Mouse (Mus musculus) embryonic facial prominence, embryonic 14.5 days (tissue): Measurements from ENCODE around the gene Nol7. TPM values are rescaled to one million over a fixed set of nuclear protein-coding genes. Genes with fewer than 3 reads are reported as not detected.
A peak's percentile ranks its signal among the peaks of the same experiment; 100 is the strongest.

Experiments used
- ATAC-seq: fragments of 200-750 bp; cut with Nextera tagmentation; 2 replicates; pipeline ENCODE4 v1.8.0; 2017; ENCODE audit warnings: low read depth, moderate number of reproducible peaks, moderate TSS enrichment
- DNase-seq: peaks from one replicate; pipeline ENCODE4 v3.0.0-alpha.2; 2015; ENCODE audit warnings: low spot score
- H3K27ac ChIP-seq: fragments of 300-500 bp; sonication (generic); replicated peaks from 2 replicates; pipeline ENCODE4 v1.5.1; 2014; ENCODE audit warnings: low read depth, mild to moderate bottlenecking, low read length, moderate library complexity
- H3K27me3 ChIP-seq: fragments of 300-500 bp; sonication (generic); replicated peaks from 2 replicates; pipeline ENCODE4 v1.6.1; 2014; ENCODE audit warnings: low read length; ENCODE audit not compliant: control insufficient read depth, insufficient read depth
- H3K36me3 ChIP-seq: fragments of 300-500 bp; sonication (generic); 2 replicates; pipeline ENCODE4 v1.6.1; 2014; ENCODE audit warnings: low read length, mixed read lengths; ENCODE audit not compliant: control insufficient read depth, insufficient read depth
- H3K4me1 ChIP-seq: fragments of 300-500 bp; sonication (generic); 2 replicates; pipeline ENCODE4 v1.6.1; 2014; ENCODE audit warnings: antibody characterized with exemption, low read length; ENCODE audit not compliant: control insufficient read depth, insufficient read depth
- H3K4me2 ChIP-seq: fragments of 300-500 bp; sonication (generic); 2 replicates; pipeline ENCODE4 v1.6.1; 2014; ENCODE audit warnings: low read depth, mild to moderate bottlenecking, low read length, moderate library complexity, mixed read lengths
- H3K4me3 ChIP-seq: fragments of 300-500 bp; sonication (generic); 2 replicates; pipeline ENCODE4 v1.5.1; 2014; ENCODE audit warnings: low read depth, mild to moderate bottlenecking, low read length
- H3K9ac ChIP-seq: fragments of 300-500 bp; sonication (generic); 2 replicates; pipeline ENCODE4 v1.6.1; 2014; ENCODE audit warnings: low read depth, mild to moderate bottlenecking, low read length, moderate library complexity, mixed read lengths
- H3K9me3 ChIP-seq: fragments of 300-500 bp; sonication (generic); 2 replicates; pipeline ENCODE4 v1.6.1; 2016; ENCODE audit warnings: low read length; ENCODE audit not compliant: control insufficient read depth
- WGBS: fragments of 180-500 bp; shearing (Covaris S2); extraction: QIAGEN DNeasy Blood & Tissue Kit; methylation state at CpG from one replicate; pipeline ENCODE4 v1.1.7; 2014; 5-methylcytosine and 5-hydroxymethylcytosine counted together
- polyA plus RNA-seq: library from polyadenylated mRNA; unstranded; fragments of >200 nt; fragmentation: Nextera tagmentation; extraction: Ambion mirVana; gene quantifications from 2 replicates; pipeline ENCODE4 v1.2.1, GENCODE M21; 2014

Gene Nol7
- polyA plus RNA-seq = 137 and 145 TPM in 2 replicates

DNA sequence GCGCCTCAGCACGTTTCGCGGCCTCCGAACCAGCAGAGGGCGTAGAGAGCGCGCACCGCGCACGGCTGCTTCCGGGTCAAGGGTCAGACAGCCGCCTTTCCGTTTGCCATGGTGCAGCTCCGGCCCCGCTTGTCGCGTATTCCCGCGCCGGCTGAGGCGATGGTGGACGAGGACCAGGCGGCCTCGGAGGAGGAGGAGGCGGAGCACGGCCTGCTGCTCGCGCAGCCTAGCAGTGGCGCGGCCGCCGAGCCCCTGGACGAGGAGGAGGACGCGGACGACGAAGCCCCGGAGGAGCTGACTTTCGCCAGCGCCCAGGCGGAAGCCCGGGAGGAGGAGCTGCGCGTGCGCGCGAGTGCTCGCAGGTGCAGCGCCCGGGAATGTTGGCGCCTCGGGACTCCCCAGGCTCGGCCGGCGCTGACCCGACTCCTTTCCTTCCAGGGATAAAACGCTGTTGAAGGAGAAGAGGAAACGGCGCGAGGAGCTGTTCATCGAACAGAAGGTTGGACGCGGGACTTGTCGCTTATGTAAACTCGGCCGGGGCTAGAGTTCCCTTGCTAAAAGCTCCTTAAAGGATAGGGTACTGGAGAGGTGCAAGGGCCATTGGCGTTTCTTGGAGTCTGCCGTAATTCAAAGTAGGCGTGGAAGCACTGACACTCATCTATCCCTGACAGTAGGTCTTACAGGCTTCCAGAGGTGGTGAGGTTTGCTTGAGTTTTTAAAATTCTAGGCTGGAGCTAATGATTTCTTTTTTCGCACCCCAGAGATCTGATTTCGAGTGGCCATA, at the start of gene Nol7:
Gene Nol7 (plus strand): TSS at position 94 of the 784 bp plus-strand sequence.
- DNase-seq (peak; percentile 94), ATAC-seq (peak; percentile 94)
- H3K27ac ChIP-seq = peak within 1 kb of the TSS; percentile 92
- no peaks in the 10 kb centered on the region for H3K27me3 ChIP-seq
- peak within 1 kb of the TSS; percentile 88 for H3K9ac ChIP-seq
- H3K4me3 ChIP-seq = peak within 1 kb of the TSS; percentile 76
- no peaks in the 10 kb centered on the region; the same call in 1 of the 2 replicates for H3K4me1 ChIP-seq
- peaks cover 42% of the 10 kb centered on the region for H3K36me3 ChIP-seq
- 2% methylated on average over 43 of the region's 72 CpGs for WGBS
- 0 out of 2 replicates have a peak, but pooled peaks cover 4% of the 10 kb centered on the region for H3K9me3 ChIP-seq
- H3K4me2 ChIP-seq = peak within 1 kb of the TSS; percentile 89

DNA sequence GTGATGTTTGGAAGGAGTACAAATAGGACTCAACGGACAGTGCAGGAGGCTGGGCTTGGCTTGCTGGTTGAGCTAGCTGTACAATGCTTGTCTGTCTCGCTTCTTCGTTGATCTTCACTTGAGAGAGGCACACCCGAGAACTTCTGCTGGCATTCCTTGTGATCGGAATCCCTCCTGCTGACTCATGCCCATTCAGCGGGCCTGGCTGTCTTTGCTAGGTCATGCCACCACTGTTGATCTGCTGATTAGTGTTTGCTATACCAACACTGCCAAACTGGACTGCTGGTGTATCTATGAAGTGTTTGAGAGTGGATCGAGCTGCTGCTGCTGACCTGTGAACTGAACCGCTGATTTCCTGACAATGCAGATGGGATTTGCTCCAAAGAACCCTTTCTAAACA, 48.8 kb upstream of the Nol7 start:
- H3K4me2 ChIP-seq = no peak overlapping the region
- no peak overlapping the region for H3K9ac ChIP-seq
- no peak for ATAC-seq
- no peak for DNase-seq
- peaks cover 4% of the 10 kb centered on the region; the same call in 1 of the 2 replicates for H3K4me1 ChIP-seq
- 85% methylated on average over 8 of the region's 8 CpGs for WGBS
- H3K36me3 ChIP-seq = no peaks in the 10 kb centered on the region
- H3K9me3 ChIP-seq = no peaks in the 10 kb centered on the region
- no peak overlapping the region for H3K27ac ChIP-seq
- no peak overlapping the region for H3K4me3 ChIP-seq
- no peaks in the 10 kb centered on the region for H3K27me3 ChIP-seq

DNA sequence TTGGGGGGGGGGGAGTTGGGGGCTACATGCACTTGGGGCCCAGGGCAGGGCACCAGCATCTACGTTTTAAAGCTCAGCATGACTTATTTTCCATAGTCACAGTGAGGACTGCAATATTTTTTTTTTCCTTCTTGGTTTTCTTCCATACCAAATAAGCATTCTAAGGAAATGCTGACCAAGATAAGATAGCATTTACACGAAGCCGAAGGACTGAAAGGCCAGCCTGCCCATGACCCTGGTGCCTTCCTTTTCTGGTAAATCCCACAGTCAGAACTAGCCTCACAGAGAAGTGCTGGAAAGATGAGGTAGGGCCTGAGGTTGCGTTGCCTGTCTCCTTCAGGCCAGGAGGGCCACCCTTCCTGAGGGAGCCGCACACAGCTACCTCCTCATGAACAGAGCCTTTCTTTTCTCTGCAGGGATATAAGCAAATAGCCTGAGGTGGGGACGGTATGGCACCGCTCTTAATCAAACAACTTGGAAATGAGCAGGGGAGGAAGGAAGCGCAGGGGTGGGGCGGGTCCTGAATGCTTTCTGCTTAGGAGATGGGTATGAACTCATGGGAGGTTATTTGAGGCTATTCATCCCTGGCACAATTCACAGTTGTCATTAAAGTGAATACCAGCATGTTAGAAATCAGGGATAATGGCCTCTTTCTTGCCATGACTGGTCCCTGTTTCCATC, 47.6 kb upstream of the Nol7 start:
- Histone ChIP-seq H3K4me1 (peaks cover 7% of the 10 kb centered on the region; the same call in 1 of the 2 replicates), H3K4me2 (no peak overlapping the region), H3K9me3 (no peaks in the 10 kb centered on the region), H3K27ac (no peak overlapping the region), H3K9ac (no peak overlapping the region), H3K4me3 (no peak overlapping the region), H3K27me3 (no peaks in the 10 kb centered on the region), H3K36me3 (no peaks in the 10 kb centered on the region)
- 51% methylated on average over 9 of the region's 9 CpGs for WGBS
- DNase-seq (no peak), ATAC-seq (no peak)

DNA sequence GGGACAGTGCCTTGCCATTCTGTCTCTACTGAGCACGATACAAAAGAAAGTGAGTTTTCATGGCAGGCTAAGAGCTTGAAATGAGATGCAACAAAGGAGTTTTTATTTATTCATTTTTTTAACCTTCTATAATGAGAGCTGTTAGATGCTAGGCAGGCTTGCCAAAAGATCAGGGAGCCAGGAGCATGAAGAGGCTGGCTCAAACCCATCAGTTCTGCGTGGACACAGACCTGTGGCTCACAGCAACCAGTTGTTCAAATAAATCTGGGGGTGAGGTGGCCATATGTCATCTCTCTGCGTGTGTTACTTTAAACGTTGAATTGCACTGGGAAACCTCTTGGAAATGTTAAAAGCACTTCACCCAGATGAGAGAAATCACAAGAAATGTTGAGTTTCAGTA, 44.8 kb upstream of the Nol7 start:
- 56% methylated on average over 4 of the region's 4 CpGs for WGBS
- Histone ChIP-seq H3K9ac (no peak overlapping the region), H3K27me3 (no peaks in the 10 kb centered on the region)

DNA sequence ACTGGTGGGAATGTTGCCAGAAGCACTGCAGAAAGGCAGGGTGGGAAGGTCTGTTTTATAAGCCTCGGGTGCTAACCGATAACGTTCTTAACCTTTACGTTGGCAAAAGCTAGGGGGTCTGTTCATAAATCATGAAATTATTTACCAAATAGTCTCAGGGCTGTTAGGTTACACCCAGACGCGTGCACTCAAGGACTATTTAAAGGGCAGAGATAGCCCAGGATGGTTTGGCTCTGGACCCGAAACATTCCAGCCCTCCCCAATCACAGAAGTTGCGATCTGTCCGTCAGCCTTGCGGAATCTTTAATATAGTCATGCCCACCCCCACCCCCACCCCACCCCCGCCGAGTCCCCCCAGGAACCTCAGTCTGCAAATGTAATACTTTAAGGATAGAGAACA, 43.8 kb upstream of the Nol7 start:
- 59% methylated on average over 12 of the region's 12 CpGs for whole genome bisulfite sequencing
- DNase-seq = peak; percentile 11
- no peaks in the 10 kb centered on the region for H3K36me3 ChIP-seq
- H3K27me3 ChIP-seq = no peaks in the 10 kb centered on the region
- H3K4me3 ChIP-seq = no peak overlapping the region
- no peak for ATAC-seq
- no peaks in the 10 kb centered on the region for H3K9me3 ChIP-seq
- no peak overlapping the region for H3K4me2 ChIP-seq
- H3K9ac ChIP-seq = no peak overlapping the region
- H3K4me1 ChIP-seq = peaks cover 7% of the 10 kb centered on the region; the same call in 1 of the 2 replicates
- no peak overlapping the region for H3K27ac ChIP-seq

More for the DNA sequence above, 44.8 kb upstream of the Nol7 start:
- ATAC-seq (no peak), DNase-seq (no peak)
- no peak overlapping the region for H3K4me2 ChIP-seq
- no peaks in the 10 kb centered on the region for H3K9me3 ChIP-seq
- H3K27ac ChIP-seq = no peak overlapping the region
- H3K4me1 ChIP-seq = peaks cover 7% of the 10 kb centered on the region; the same call in 1 of the 2 replicates
- no peak overlapping the region for H3K4me3 ChIP-seq
- no peaks in the 10 kb centered on the region for H3K36me3 ChIP-seq

DNA sequence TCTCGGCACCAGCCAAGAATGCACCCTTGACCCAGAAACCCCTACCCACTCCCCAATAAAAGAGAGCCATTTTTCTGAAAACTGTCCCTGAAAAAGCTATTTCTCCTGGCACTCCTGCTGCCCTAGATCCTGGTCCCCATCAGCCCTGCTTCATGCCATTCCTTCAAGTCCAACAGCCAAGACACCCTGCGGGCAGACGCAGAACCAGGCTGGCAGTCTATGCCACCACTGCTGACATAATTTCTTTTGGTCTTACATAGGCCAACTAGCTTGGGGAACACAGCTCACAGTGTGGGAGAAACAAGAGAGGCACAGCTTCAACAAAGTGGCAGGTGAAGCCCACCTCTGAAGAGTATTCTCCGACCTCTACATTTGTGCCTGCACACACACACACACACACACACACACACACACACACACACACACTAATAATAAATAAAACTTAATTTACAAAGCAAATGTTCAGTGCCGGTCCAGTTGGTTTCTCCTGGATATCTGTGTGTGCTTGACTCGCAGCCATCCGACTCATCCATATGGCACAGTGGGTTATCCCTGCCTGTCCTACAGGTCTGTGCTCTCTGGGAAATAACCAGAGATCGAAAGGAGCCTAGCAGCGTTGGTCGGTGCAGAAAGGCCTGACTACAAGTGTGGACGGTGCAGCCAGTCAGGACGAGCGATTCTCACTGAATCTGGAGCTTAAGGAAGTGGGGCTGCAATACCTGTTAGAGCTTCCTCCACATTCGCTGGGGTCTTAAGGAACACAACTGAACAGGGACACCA, 41.7 kb upstream of the Nol7 start:
- no peaks in the 10 kb centered on the region for H3K9me3 ChIP-seq
- H3K4me1 ChIP-seq = peaks cover 7% of the 10 kb centered on the region; the same call in 1 of the 2 replicates
- no peak overlapping the region for H3K9ac ChIP-seq
- H3K27ac ChIP-seq = no peak overlapping the region
- no peak overlapping the region for H3K4me3 ChIP-seq
- H3K27me3 ChIP-seq = no peaks in the 10 kb centered on the region
- DNase-seq (no peak), ATAC-seq (no peak)
- 86% methylated on average over 14 of the region's 14 CpGs for WGBS
- no peaks in the 10 kb centered on the region for H3K36me3 ChIP-seq
- no peak overlapping the region for H3K4me2 ChIP-seq

DNA sequence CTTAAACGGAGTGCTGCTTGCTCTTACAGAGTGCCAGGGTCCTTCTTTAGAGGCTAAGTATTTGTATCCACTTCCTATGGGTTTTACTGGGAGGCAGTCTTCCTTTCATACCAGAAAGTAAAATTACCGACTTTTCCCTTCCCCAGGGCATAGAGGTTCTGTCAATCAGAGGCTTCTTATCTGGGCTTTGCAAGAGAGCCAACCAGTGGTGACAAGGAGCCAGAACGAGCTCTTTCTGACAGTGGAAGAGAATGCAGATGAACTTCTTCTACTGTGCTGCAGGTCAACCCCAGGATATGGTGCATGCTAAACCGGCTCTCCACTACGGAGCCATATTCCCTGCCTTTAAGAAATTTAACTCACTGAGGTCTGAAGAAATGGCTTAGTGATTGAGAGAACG, 37.7 kb upstream of the Nol7 start:
- Histone ChIP-seq H3K4me3 (no peak overlapping the region), H3K4me2 (no peak overlapping the region), H3K27ac (no peak overlapping the region), H3K4me1 (no peaks in the 10 kb centered on the region), H3K9ac (no peak overlapping the region), H3K9me3 (no peaks in the 10 kb centered on the region), H3K27me3 (no peaks in the 10 kb centered on the region), H3K36me3 (no peaks in the 10 kb centered on the region)
- ATAC-seq = no peak
- no peak for DNase-seq
- 54% methylated on average over 6 of the region's 6 CpGs for WGBS

DNA sequence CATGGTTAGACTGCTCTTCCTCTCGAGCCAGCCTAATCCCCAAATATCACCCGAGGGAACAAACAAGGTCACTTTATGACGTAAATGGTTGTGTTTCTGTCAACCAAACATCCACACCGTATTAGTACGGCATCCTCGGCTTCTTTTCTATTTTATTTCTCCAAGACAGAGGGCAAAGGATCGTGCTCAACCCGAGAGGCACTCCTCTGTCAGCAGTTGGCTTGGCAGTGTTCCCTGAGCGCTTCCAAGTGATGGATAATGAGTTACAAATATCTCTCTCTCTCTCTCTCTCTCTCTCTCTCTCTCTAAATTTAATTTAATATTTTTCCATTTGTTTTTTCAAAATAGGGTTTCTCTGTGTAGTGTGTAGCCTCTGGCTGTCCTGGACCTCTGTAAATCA, 35.8 kb upstream of the Nol7 start:
- Histone ChIP-seq H3K27ac (no peak overlapping the region), H3K4me2 (no peak overlapping the region), H3K36me3 (no peaks in the 10 kb centered on the region), H3K9ac (no peak overlapping the region), H3K4me3 (no peak overlapping the region), H3K27me3 (no peaks in the 10 kb centered on the region), H3K4me1 (no peaks in the 10 kb centered on the region), H3K9me3 (no peaks in the 10 kb centered on the region)
- 63% methylated on average over 9 of the region's 9 CpGs for WGBS
- ATAC-seq (no peak), DNase-seq (peak; percentile 12)
